Mouse (Mus musculus) thymus, postnatal 10 days (tissue): ENCODE results near the gene Serpinb7.

Experiments
- DNase-seq, 2 experiments: peaks; one replicate each; pipeline ENCODE4 v3.0.0; 2021; ENCODE audit warnings: low spot score in 2 of 2

The Serpinb7 gene

DNA sequence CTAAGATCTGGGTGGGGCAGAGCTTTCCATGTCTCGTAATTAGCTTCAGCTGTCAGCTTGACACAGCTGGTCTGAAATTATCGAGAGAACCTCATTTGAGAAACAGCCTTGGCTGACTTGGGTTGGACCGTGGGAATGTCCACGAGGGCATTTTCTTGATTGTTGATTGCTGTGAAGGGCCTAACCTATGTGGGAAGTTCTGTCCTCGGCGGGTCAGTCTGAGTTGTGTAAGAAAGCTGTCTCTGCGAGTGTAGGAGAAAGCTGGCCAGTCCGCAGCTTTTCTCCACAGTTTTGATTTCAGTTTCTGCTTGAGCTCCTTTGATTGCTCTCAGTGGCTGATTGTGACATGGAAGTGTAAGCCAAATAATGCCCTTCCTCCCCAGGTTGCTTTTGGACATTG is 90.1 kb downstream of the Serpinb7 start:
- no peak for DNase-seq

DNA sequence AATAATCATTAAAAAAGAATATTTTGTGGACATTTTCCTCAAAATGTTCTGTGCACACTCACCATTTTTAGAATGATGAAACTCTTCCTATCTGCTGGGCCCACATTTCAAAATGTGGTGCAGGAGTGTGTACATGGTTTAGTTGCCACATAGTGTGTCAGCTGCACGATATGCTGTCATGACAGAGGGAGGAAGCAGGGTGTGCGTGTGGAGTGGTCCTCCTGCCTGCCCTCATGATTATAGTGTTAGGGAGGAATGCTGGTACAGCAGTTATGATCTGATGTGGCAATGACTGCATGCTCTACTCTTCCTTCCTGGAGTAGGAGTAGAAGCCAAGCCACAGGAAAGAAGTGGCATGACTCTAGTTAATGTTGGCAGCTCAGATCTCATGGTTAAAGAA is 97.3 kb downstream of the Serpinb7 start:
- no peak for DNase-seq

DNA sequence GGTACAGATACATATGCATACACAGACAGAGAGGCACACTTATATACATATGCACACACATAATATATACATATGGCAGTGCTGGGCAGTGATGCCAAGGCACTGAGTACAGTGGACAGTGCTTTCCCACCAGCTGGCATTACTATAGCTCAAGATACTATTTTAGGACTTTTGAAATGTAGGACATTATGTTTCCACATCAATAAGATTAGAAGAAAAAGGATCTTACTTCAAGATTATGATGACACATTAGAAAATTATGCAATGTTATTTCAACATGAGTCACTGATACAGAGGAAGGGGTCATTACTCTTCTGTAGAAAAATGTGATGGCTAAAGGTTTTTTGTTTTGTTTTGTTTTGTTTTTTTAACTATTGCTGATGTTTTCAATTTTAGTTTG is 102.6 kb downstream of the Serpinb7 start:
- DNase-seq, result no peak
